Mouse (Mus musculus): ENCODE data around the gene Tlr6. TPM values are rescaled to one million over a fixed set of nuclear protein-coding genes. Genes with fewer than 3 reads are reported as not detected.

Tlr6 gene
- polyA plus RNA-seq, 1 experiment = not detected

- Histone ChIP-seq H3K4me1 (ENCODE audit: control insufficient read depth, insufficient read depth, low read length) (no peaks in the 10 kb centered on the region), H3K27ac (ENCODE audit: insufficient read depth, low read depth, low read length) (no peak overlapping the region), H3K4me3 (ENCODE audit: insufficient read depth, low read depth, low read length) (no peak overlapping the region)
- 96% methylated on average over 5 of the region's 5 CpGs for WGBS
- no peak for TF ChIP-seq POLR2A (IDR thresholded peaks at IDR 0.05; ENCODE audit: insufficient read depth, low read depth, low read length)
- TF ChIP-seq CTCF (IDR thresholded peaks at IDR 0.05; ENCODE audit: insufficient read depth, low read depth, low read length) = no peak
These were observed 52.0 kb downstream of the Tlr6 start for GRCm38 (mm10) chr5:64907906-64908305.

GRCm38 (mm10) chr5:64905516-64906271 is 54.2 kb downstream of the Tlr6 start:
- Histone ChIP-seq H3K27ac (ENCODE audit: insufficient read depth, low read depth, low read length) (no peak overlapping the region), H3K4me3 (ENCODE audit: insufficient read depth, low read depth, low read length) (no peak overlapping the region), H3K4me1 (ENCODE audit: control insufficient read depth, insufficient read depth, low read length) (no peaks in the 10 kb centered on the region)
- no peak for TF ChIP-seq POLR2A (IDR thresholded peaks at IDR 0.05; ENCODE audit: insufficient read depth, low read depth, low read length)
- no peak for TF ChIP-seq CTCF (IDR thresholded peaks at IDR 0.05; ENCODE audit: insufficient read depth, low read depth, low read length)
- 70% methylated on average over 14 of the region's 14 CpGs for WGBS

Other genes with a start within 250 kb of the Tlr6 start
- gene Klf3, start 156.7 kb downstream of the Tlr6 start, polyA plus RNA-seq (2012; ENCODE audit: insufficient read depth, insufficient read length, low replicate concordance, missing spikeins) = not detected in 2 replicates
- gene Tlr1, start 26.5 kb downstream of the Tlr6 start, polyA plus RNA-seq (2012; ENCODE audit: insufficient read depth, insufficient read length, low replicate concordance, missing spikeins) = not detected in 2 replicates
- not detected in 2 replicates for gene Fam114a1, start 10.0 kb upstream of the Tlr6 start, polyA plus RNA-seq (2012; ENCODE audit: insufficient read depth, insufficient read length, low replicate concordance, missing spikeins)
- gene Tmem156, start 132.0 kb upstream of the Tlr6 start, polyA plus RNA-seq (2012; ENCODE audit: insufficient read depth, insufficient read length, low replicate concordance, missing spikeins) = not detected in 2 replicates
- gene Klhl5, start 147.4 kb upstream of the Tlr6 start, polyA plus RNA-seq (2012; ENCODE audit: insufficient read depth, insufficient read length, low replicate concordance, missing spikeins) = not detected in 2 replicates
- gene Wdr19, start 239.6 kb upstream of the Tlr6 start, polyA plus RNA-seq (2012; ENCODE audit: insufficient read depth, insufficient read length, low replicate concordance, missing spikeins) = not detected in 2 replicates

Measured in olfactory bulb, adult 2 months (tissue).